Mouse (Mus musculus) small intestine, adult 2 months (tissue): ENCODE measurements at regions not wholly inside any gene's neighbourhood (a gene's known extent, or its start where the extent isn't known, plus 50 kb on each side); places are given as distances from the start of the nearest gene placed in this dataset.

ENCODE experiments used
- CTCF ChIP-seq: fragments of 200-500 bp; IDR thresholded peaks from 2 replicates; pipeline ENCODE4 v1.5.1; 2012; ENCODE audit warnings: low read depth, mild to moderate bottlenecking, control low read depth, inconsistent platforms, low read length, moderate library complexity, mixed read lengths; ENCODE audit not compliant: insufficient replicate concordance, insufficient read length; ENCODE audit errors: extremely low read depth
- POLR2A ChIP-seq: fragments of 200-500 bp; IDR thresholded peaks from 2 replicates; pipeline ENCODE4 v1.6.1; 2012; ENCODE audit warnings: low read depth, mild to moderate bottlenecking, control low read depth, inconsistent platforms, low read length, moderate library complexity

- TF ChIP-seq CTCF (peak; percentile 67; the same call in 1 of the 2 replicates), POLR2A (no peak)
Observed at GRCm38 (mm10) chr11:94870341-94870740, 65.7 kb upstream of the Col1a1 start.
